Mouse (Mus musculus) midbrain, embryonic 15.5 days (tissue): ENCODE data around the gene Usp4. TPM values are rescaled to one million over a fixed set of nuclear protein-coding genes. Genes with fewer than 3 reads are reported as not detected.
A peak's percentile ranks its signal among the peaks of the same experiment; 100 is the strongest.
"Not testable (repeated sequence)": the region's sequence is repeated elsewhere in the genome, so short reads cannot be mapped to it uniquely, and the experiment has no call there.

Experiments
- ATAC-seq: fragments of 200-750 bp; cut with Nextera tagmentation; replicated peaks from 2 replicates; pipeline ENCODE4 v1.8.0; 2017; ENCODE audit warnings: moderate TSS enrichment
- H3K27ac ChIP-seq: fragments of 300-500 bp; sonication (generic); 2 replicates; pipeline ENCODE4 v1.5.1; 2015; ENCODE audit warnings: mild to moderate bottlenecking, inconsistent platforms
- H3K27me3 ChIP-seq: fragments of 300-500 bp; sonication (generic); replicated peaks from 2 replicates; pipeline ENCODE4 v1.6.1; 2015; ENCODE audit warnings: inconsistent platforms
- H3K36me3 ChIP-seq: fragments of 300-500 bp; sonication (generic); replicated peaks from 2 replicates; pipeline ENCODE4 v1.6.1; 2015; ENCODE audit warnings: inconsistent platforms
- H3K4me1 ChIP-seq: fragments of 300-500 bp; sonication (generic); 2 replicates; pipeline ENCODE4 v1.6.1; 2015; ENCODE audit warnings: inconsistent platforms
- H3K4me2 ChIP-seq: fragments of 300-500 bp; sonication (generic); 2 replicates; pipeline ENCODE4 v1.6.1; 2015; ENCODE audit warnings: inconsistent platforms, mild to moderate bottlenecking, moderate library complexity
- H3K4me3 ChIP-seq: fragments of 300-500 bp; sonication (generic); 2 replicates; pipeline ENCODE4 v1.5.1; 2015; ENCODE audit warnings: mild to moderate bottlenecking, inconsistent platforms
- H3K9ac ChIP-seq: fragments of 300-500 bp; sonication (generic); 2 replicates; pipeline ENCODE4 v1.6.1; 2015; ENCODE audit warnings: mild to moderate bottlenecking, inconsistent platforms
- H3K9me3 ChIP-seq: fragments of 300-500 bp; sonication (generic); 2 replicates; pipeline ENCODE4 v1.6.1; 2016; ENCODE audit warnings: inconsistent platforms
- WGBS: fragments of 180-500 bp; shearing (Covaris S2); methylation state at CpG from one replicate; pipeline ENCODE4 v1.1.7; 2015; ENCODE audit warnings: mixed read lengths; 5-methylcytosine and 5-hydroxymethylcytosine counted together
- polyA plus RNA-seq: library from polyadenylated mRNA; unstranded; fragments of >200 nt; fragmentation: Nextera tagmentation; extraction: Ambion mirVana; gene quantifications from 2 replicates; pipeline ENCODE4 v1.2.1, GENCODE M21; 2015

The Usp4 gene
- polyA plus RNA-seq: 149 and 151 TPM in 2 replicates

GRCm38 (mm10) chr9:108347540-108348289 is at the start of gene Usp4:
Gene Usp4, plus strand, starts transcription at chr9:108347853.
- peaks cover 24% of the 10 kb centered on the region for H3K4me1 ChIP-seq
- under 1% methylated on average over 75 of the region's 75 CpGs for WGBS
- ATAC-seq: peak; percentile 95
- H3K27me3 ChIP-seq: no peaks in the 10 kb centered on the region
- H3K4me3 ChIP-seq: peak within 1 kb of the TSS; percentile 94
- peak within 1 kb of the TSS; percentile 93 for H3K9ac ChIP-seq
- H3K36me3 ChIP-seq: peaks cover 26% of the 10 kb centered on the region
- H3K27ac ChIP-seq: peak within 1 kb of the TSS; percentile 98
- no peaks in the 10 kb centered on the region for H3K9me3 ChIP-seq
- H3K4me2 ChIP-seq: peak within 1 kb of the TSS; percentile 57

GRCm38 (mm10) chr9:108301853-108302252 is 45.8 kb upstream of the Usp4 start:
- Histone ChIP-seq H3K4me1 (peaks cover 16% of the 10 kb centered on the region), H3K27ac (no peak overlapping the region), H3K27me3 (no peaks in the 10 kb centered on the region), H3K9me3 (no peaks in the 10 kb centered on the region), H3K4me2 (no peak overlapping the region), H3K9ac (no peak overlapping the region), H3K4me3 (no peak overlapping the region), H3K36me3 (peaks cover 22% of the 10 kb centered on the region)
- no peak for ATAC-seq
- 82% methylated on average over 3 of the region's 3 CpGs for WGBS

GRCm38 (mm10) chr9:108304716-108305115 is 42.9 kb upstream of the Usp4 start:
- WGBS: 78% methylated on average over 4 of the region's 4 CpGs
- peak overlapping the region; percentile 86 for H3K4me3 ChIP-seq
- H3K9ac ChIP-seq: no peak overlapping the region; the same call in 1 of the 2 replicates
- no peaks in the 10 kb centered on the region for H3K27me3 ChIP-seq
- H3K4me1 ChIP-seq: peaks cover 31% of the 10 kb centered on the region
- no peaks in the 10 kb centered on the region for H3K9me3 ChIP-seq
- ATAC-seq: no peak
- H3K4me2 ChIP-seq: peak overlapping the region; percentile 71
- H3K36me3 ChIP-seq: peaks cover 20% of the 10 kb centered on the region
- no peak overlapping the region for H3K27ac ChIP-seq

- peaks cover 20% of the 10 kb centered on the region for H3K36me3 ChIP-seq
- peak overlapping the region; percentile 86 for H3K4me3 ChIP-seq
- H3K4me2 ChIP-seq: peak overlapping the region; percentile 71
- peak overlapping the region; percentile 96 for H3K27ac ChIP-seq
- WGBS: 0% methylated on average over 1 of the region's 1 CpGs
- H3K4me1 ChIP-seq: peaks cover 34% of the 10 kb centered on the region
- no peaks in the 10 kb centered on the region for H3K27me3 ChIP-seq
- H3K9me3 ChIP-seq: no peaks in the 10 kb centered on the region
- ATAC-seq: no peak
- peak overlapping the region; percentile 70 for H3K9ac ChIP-seq
Measured at GRCm38 (mm10) chr9:108305170-108305569, 42.5 kb upstream of the Usp4 start.

- Histone ChIP-seq H3K27ac (peak within 1 kb of the TSS; percentile 96), H3K4me2 (peak within 1 kb of the TSS; percentile 71), H3K9me3 (no peaks in the 10 kb centered on the region), H3K4me3 (peak within 1 kb of the TSS; percentile 86), H3K4me1 (peaks cover 39% of the 10 kb centered on the region), H3K36me3 (peaks cover 20% of the 10 kb centered on the region), H3K9ac (peak within 1 kb of the TSS; percentile 91), H3K27me3 (no peaks in the 10 kb centered on the region)
- under 1% methylated on average over 81 of the region's 81 CpGs for WGBS
- peak; percentile 98 for ATAC-seq
Measured at GRCm38 (mm10) chr9:108305629-108306520, 41.8 kb upstream of the Usp4 start, which contains the start of the genes Rhoa and Tcta. Gene Rhoa, plus strand, starts transcription at chr9:108306129. Gene Tcta, minus strand, starts transcription at chr9:108306160.

GRCm38 (mm10) chr9:108306571-108306980 is 41.1 kb upstream of the Usp4 start:
- Histone ChIP-seq H3K9me3 (no peaks in the 10 kb centered on the region), H3K4me3 (peak overlapping the region; percentile 86), H3K9ac (peak overlapping the region; percentile 91), H3K36me3 (peaks cover 20% of the 10 kb centered on the region), H3K27me3 (no peaks in the 10 kb centered on the region), H3K27ac (peak overlapping the region; percentile 96), H3K4me1 (peaks cover 39% of the 10 kb centered on the region), H3K4me2 (peak overlapping the region; percentile 61)
- ATAC-seq: peak; percentile 64
- 0% methylated on average over 43 of the region's 51 CpGs for WGBS

GRCm38 (mm10) chr9:108307021-108307807 is 40.4 kb upstream of the Usp4 start:
- peak overlapping the region; percentile 86 for H3K4me3 ChIP-seq
- H3K9me3 ChIP-seq: no peaks in the 10 kb centered on the region
- H3K4me1 ChIP-seq: peaks cover 39% of the 10 kb centered on the region
- H3K27ac ChIP-seq: peak overlapping the region; percentile 96
- H3K9ac ChIP-seq: peak overlapping the region; percentile 91
- 20% methylated on average over 12 of the region's 12 CpGs for WGBS
- no peak for ATAC-seq
- H3K36me3 ChIP-seq: peaks cover 16% of the 10 kb centered on the region
- no peaks in the 10 kb centered on the region for H3K27me3 ChIP-seq
- peak overlapping the region; percentile 61 for H3K4me2 ChIP-seq

- Histone ChIP-seq H3K36me3 (peaks cover 9% of the 10 kb centered on the region; the same call in 1 of the 2 replicates), H3K4me1 (peaks cover 39% of the 10 kb centered on the region), H3K9ac (0 out of 2 replicates have a peak overlapping the region, but pooled peaks have one; percentile 19), H3K9me3 (no peaks in the 10 kb centered on the region), H3K4me2 (peak overlapping the region; percentile 61), H3K27me3 (no peaks in the 10 kb centered on the region), H3K4me3 (peak overlapping the region; percentile 86; the same call in 1 of the 2 replicates), H3K27ac (no peak overlapping the region)
- WGBS: 50% methylated on average over 2 of the region's 2 CpGs
- no peak for ATAC-seq
Measured at GRCm38 (mm10) chr9:108308141-108308540, 39.5 kb upstream of the Usp4 start.

- 93% methylated on average over 3 of the region's 3 CpGs for WGBS
- Histone ChIP-seq H3K4me3 (no peak overlapping the region), H3K9ac (no peak overlapping the region), H3K9me3 (no peaks in the 10 kb centered on the region), H3K4me2 (no peak overlapping the region), H3K27ac (no peak overlapping the region), H3K27me3 (no peaks in the 10 kb centered on the region), H3K4me1 (no peaks in the 10 kb centered on the region), H3K36me3 (0 out of 2 replicates have a peak, but pooled peaks cover 4% of the 10 kb centered on the region)
- no peak for ATAC-seq
Measured at GRCm38 (mm10) chr9:108317572-108317971, 30.1 kb upstream of the Usp4 start.

- H3K4me1 ChIP-seq: no peaks in the 10 kb centered on the region
- H3K9ac ChIP-seq: no peak overlapping the region
- no peak overlapping the region for H3K27ac ChIP-seq
- 0 out of 2 replicates have a peak, but pooled peaks cover 4% of the 10 kb centered on the region for H3K36me3 ChIP-seq
- no peak for ATAC-seq
- no peak overlapping the region for H3K4me2 ChIP-seq
- H3K27me3 ChIP-seq: no peaks in the 10 kb centered on the region
- H3K9me3 ChIP-seq: no peaks in the 10 kb centered on the region
- 82% methylated on average over 2 of the region's 2 CpGs for WGBS
- H3K4me3 ChIP-seq: no peak overlapping the region
Measured at GRCm38 (mm10) chr9:108318462-108318861, 29.2 kb upstream of the Usp4 start.

- not testable (repeated sequence) for H3K27ac ChIP-seq, H3K9me3 ChIP-seq, H3K4me3 ChIP-seq, H3K36me3 ChIP-seq, H3K27me3 ChIP-seq, ATAC-seq, H3K4me1 ChIP-seq, H3K9ac ChIP-seq, H3K4me2 ChIP-seq
- WGBS: 89% methylated on average over 7 of the region's 7 CpGs
Measured at GRCm38 (mm10) chr9:108322054-108322453, 25.6 kb upstream of the Usp4 start.
